Mouse (Mus musculus): ENCODE data around the gene Dio1.

The Dio1 gene

DNA sequence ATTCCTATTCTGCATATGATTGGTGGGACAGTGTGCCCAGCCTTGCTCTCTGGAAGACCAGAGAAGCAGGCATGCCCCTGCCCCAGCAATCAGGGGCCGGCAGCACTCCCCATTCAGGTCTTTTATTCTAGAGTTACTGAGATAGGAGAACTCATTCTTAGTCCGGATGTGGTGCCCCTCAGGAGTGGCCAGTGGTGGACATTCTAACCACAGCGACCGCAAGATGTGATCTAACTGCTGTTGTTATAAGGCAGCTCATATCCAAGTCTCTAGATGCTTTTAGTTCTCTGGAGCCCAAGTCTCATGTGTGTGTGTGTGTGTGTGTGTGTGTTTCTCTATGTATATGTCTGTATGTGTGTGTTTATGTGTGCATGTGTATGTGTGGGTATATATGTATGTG is 6.6 kb downstream of the Dio1 start:
- no peak for DNase-seq

- peak; percentile 58 for DNase-seq
These were observed 7.1 kb downstream of the Dio1 start for GRCm38 (mm10) chr4:107299779-107300340.

DNA sequence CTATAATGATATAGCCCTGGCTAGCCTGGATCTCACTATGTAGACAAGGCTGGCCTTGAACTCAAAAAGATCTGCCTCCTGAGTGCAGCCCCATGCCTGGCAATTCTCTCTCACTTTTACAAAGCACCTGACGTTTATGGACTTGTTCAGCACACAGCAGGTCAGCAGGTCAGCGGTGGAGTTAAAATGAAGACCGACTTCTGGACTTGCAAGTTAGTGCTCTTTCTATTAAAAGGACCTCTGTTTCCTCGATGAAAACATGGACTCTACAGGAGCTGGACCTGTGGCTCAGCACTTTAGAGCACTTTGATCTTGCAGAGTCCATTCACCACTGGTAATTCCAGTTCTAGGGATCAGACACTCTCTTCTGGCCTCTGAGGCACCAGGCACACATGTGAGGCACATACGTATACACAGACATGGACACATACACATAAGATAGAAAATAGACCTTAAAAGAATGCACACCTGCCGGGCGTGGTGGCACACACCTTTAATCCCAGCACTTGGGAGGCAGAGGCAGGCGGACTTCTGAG is 8.8 kb downstream of the Dio1 start:
- peak; percentile 29 for DNase-seq

DNA sequence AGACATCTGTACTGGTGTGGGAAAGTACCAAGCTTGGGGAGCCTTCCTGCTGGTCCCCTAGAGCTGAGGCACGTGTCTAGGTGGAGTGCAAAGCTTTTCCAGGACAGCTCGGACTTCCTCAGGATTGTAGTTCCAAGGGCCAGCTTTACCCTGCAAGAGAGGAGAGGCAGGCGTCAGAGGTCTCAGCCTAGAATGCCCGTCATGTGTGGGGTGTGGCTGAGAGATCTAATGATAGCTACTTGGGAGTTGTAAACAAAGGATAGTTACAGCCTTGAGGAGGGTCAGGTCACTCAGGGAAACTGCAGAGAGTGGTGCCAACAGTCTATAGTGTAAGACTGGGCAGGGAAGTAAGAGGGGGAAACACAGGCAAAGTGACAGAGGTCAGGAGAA is 14.7 kb downstream of the Dio1 start:
- DNase-seq, result no peak

DNA sequence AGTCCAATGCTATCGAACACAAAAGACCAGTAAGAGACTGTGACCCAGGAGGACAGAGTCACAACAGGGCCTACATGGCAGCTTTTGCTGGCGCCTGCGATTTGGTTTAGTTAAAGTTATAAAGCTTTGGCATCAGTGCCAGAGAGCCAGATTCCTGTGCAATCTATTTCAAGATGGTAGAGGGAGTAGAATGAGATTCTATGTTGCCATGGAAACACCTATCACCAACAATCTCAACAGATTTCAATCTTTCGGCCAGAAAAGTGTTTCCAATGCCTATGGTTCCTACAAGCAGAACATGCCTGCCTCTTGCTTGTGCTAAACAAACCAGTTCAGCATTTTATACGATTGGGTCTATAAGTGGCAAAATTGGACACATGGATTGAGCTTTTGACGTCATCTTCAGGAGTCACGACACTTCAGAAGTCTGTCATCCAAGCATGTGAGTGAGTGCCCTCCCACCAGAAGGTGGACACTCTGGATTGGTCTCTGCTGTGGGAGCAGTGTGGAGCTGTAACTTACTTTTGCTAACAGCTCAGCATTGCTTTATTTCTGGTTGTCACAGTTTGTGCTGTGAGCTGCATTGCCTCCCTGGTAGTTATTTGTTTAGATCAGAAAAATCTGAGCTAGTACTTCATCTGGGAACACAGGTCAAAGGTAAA is 15.2 kb downstream of the Dio1 start:
- no peak for DNase-seq

- no peak for DNase-seq
These were observed 19.5 kb downstream of the Dio1 start for GRCm38 (mm10) chr4:107287517-107287916.

- no peak for DNase-seq
These were observed 20.6 kb downstream of the Dio1 start for GRCm38 (mm10) chr4:107286386-107286785.

DNA sequence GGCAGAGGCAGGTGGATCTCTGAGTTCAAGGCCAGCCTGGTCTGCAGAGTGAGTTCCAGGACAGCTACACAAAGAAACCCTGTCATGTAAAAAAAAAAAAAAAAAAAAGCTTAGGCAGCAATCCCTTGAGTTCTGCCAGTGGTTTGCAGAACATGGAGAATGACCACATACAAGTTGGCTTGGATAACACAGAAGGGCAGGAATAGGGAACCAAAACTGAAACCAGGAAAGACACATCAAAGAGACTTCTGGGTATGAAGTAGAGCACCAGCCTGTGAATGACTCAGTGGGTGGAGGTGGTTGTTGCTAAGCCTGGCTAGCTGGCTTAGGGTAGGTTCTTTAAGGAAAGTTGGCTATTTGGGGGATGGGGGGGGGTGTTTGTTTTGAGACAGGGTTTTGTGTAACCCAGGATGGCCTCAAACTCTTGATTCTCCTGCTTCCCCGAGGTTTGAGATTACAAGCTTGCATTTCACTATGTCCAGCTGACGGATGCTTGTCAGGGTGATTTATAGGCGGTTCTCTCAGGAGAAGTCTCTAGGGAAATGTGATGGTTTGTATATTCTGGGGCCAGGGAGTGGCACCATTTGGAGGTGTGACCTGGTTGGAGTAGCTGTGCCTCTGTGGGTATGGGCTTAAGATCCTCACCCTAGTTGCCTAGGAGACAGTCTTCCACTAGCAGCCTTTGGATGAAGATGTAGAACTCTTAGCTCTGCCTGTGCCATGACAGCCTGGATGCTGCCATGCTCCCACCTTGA is 21.3 kb downstream of the Dio1 start:
- no peak for DNase-seq

GRCm38 (mm10) chr4:107280843-107281475 is 26.0 kb downstream of the Dio1 start:
- DNase-seq, result no peak

DNA sequence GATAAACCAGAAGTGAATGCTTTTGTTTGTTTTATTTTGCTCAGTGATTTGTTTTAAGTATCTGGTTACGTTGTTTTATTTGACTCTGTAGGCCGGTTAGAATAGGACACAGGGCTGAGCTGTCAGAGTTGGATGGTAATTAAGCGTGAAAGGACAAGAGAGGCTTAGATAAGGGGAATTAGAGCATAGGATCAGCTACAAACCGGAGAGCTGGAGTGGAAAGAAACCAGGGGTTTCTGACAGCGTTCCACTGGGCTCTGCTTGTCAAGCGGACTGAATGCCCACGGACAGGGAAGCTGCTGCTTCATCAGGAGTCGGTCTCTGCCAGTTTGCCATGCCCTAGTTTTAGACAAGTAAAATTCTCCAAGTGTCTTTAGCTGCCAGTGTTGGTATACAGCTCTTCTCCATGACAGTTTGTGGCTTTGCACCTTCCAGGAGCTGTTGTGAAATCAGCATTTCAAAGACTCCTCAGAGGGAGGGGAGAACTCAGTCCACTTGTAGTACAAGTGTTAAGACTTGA is 28.7 kb downstream of the Dio1 start:
- no peak for DNase-seq

DNA sequence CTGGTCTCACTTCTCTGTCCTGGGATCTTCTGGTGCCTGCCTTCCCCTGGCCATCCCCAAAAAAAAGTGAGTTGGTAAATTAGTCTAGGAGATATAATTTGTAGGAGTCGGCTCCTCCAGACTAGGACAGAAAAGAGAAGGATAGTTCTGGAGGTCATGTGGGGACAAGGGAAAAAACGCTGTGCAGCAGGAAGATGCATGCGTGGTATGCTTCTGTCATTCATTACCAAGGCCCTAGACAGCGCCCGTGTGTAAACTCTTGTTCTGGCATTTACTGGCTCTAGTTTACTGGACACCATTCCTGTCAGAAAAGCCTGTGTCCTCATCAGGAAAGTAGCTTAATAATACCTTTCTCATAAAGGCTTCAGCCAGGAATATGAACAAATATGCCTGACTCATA is 32.5 kb downstream of the Dio1 start:
- DNase-seq, result no peak

DNA sequence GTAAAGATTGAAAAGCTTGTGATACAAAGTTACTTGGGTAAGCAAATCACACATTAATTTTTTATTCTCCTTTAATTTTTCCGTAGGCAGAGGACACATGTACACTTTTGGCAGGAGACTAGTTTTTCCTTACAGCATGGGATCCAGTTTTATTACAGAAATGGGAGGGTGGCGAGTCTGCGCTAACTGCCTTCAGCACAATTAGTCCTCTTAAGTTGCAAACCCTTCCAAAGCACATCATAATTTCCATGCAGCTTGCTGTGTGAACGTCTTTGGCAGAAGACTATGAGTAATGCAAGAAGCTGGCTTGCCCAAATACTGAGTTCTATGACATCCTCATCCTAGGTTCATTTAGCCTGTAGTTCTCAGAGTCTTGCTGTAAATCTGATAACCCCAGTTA is 33.3 kb downstream of the Dio1 start:
- DNase-seq, result no peak

GRCm38 (mm10) chr4:107260001-107260400 is 47.0 kb downstream of the Dio1 start:
- DNase-seq, result no peak

GRCm38 (mm10) chr4:107254414-107254813 is 52.6 kb downstream of the Dio1 start:
- DNase-seq, result no peak

DNA sequence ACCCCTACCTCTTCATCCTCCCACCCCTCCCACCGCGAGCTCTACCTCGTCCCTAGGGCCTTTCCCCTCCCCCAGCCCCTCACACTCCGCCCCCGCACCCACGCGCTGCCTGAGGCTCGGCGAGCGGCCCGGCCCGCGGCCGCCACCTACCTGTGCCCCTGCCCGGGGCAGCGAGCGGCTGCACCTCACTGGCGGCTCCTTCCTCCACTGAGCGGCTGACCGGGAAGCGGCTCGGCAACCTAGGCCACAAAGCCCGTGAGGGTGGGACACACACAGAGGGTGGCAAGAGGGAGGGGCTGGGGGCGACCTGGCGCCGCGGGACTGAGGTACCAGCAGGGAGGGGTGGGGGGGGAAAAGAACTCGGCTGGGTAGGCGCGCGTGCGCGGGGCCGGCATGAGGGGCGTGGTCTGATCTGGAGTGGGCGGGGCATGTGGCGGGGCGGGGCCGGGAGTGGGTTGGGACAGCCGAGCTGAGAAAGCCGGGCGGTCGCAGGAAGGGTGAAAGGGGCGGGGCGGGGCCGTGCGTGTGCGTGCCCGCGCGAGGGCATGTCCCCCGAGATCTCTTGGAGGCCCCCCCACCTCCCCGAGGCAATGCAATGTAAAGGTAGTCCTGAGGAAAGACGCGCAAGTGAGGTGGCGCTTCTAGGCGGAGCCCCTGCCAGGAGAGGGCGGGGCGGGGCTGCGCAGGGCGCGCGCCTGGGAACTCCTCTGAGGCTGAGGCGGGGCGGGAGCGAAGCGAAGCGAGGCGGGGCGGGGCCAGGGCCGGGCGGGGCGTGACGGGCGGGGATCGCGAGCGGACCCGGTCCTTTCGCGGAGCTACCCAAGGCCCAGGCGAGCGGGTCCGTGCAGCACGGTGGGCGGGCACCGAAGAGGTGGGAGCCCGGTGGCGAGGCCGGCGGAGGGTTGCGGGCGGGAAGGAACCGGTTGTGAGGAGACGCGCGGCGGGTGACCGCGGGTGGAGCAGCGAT is 53.6 kb downstream of the Dio1 start, which contains the start of the genes Lrrc42 and Hspb11:
Lrrc42 (minus strand) TSS at position 408 of the 967 bp plus-strand sequence.
Hspb11 (plus strand) TSS at position 469 of the 967 bp plus-strand sequence.
- DNase-seq, result peak; percentile 94

GRCm38 (mm10) chr4:107252522-107252921 is 54.4 kb downstream of the Dio1 start:
- DNase-seq, result no peak

DNA sequence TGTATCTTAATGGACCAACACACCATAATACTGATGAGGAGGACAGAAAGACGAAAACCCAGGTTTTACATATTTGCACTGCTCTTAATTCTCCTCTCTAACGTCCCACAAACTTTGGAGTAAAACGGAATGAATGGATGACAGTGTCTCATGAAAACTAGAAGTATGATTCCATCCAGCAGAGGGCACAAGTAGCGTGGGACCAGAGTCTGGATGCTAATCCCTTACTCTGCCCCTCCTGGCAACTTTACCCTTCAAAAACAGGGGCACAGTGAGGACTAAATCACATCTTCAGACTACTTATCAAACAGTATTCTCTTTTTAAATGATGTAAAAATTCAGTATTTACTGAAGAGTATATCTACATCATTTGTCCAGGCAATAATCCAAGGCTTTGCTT is 56.5 kb downstream of the Dio1 start:
- no peak for DNase-seq

- DNase-seq, result no peak
These were observed 57.5 kb downstream of the Dio1 start for GRCm38 (mm10) chr4:107249471-107249870.

GRCm38 (mm10) chr4:107248061-107248460 is 58.9 kb downstream of the Dio1 start:
- no peak for DNase-seq

- DNase-seq, result no peak
These were observed 59.9 kb downstream of the Dio1 start for GRCm38 (mm10) chr4:107247110-107247509.

- no peak for DNase-seq
These were observed 60.9 kb downstream of the Dio1 start for GRCm38 (mm10) chr4:107246040-107246439.

- DNase-seq, result no peak
These were observed 61.6 kb downstream of the Dio1 start for GRCm38 (mm10) chr4:107245368-107245767.
